Mouse (Mus musculus) embryonic fibroblast, embryonic 13.5 days (primary cell): Measurements from ENCODE around the gene Hoxa3.

Experiments
- CTCF ChIP-seq: IDR thresholded peaks from 2 replicates; pipeline ENCODE4 v1.5.1; 2011; ENCODE audit warnings: mild to moderate bottlenecking, control low read depth, low read length, moderate library complexity, borderline replicate concordance; ENCODE audit not compliant: insufficient read depth
- POLR2A ChIP-seq: IDR thresholded peaks from 2 replicates; pipeline ENCODE4 v1.6.1; 2011; ENCODE audit warnings: low read depth, mild to moderate bottlenecking, control low read depth, low read length, moderate library complexity

DNA sequence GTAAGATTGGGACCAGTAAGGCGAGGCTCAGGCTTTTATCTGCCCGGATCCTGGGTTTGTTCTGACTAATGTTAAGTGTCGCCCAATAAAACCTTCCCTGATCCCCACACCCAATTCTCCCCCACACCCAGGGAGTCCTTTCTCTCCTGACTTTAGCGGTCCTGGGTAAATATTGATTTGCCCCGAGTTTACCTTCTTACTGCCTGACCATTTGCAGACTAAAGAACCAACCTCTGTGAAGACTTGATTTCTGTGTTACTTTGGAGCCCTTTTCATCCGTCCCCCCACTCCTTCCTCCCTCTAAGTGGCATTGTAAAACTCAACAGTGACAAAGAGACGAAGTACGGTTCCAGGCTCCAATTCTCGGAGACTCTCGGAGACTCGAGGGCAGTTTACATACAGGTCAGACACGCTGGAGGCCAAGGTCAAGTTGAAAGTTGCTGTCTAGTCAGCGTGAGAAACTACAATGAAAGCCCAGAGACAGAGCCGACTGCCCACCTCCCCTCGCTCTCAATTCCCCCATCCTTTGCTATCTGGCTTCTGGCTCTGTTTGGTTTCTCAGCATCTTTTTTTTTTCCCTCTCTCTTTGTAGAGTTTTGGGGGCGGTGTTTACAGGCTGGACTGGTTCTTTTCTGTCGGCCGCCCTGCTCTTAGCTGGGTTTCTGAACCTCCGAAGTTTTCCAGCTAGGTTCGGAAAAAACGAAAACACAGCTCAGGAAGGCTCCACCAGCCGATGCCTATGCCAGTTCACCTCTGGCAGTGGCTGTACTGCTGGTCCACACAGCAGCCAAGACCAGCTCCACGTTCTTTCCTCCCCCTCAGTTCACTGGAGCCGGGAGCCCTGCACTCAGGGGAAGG, 49.6 kb upstream of the Hoxa3 start:
- TF ChIP-seq CTCF = no peak
- no peak for TF ChIP-seq POLR2A
